In the genomic region with DNA sequence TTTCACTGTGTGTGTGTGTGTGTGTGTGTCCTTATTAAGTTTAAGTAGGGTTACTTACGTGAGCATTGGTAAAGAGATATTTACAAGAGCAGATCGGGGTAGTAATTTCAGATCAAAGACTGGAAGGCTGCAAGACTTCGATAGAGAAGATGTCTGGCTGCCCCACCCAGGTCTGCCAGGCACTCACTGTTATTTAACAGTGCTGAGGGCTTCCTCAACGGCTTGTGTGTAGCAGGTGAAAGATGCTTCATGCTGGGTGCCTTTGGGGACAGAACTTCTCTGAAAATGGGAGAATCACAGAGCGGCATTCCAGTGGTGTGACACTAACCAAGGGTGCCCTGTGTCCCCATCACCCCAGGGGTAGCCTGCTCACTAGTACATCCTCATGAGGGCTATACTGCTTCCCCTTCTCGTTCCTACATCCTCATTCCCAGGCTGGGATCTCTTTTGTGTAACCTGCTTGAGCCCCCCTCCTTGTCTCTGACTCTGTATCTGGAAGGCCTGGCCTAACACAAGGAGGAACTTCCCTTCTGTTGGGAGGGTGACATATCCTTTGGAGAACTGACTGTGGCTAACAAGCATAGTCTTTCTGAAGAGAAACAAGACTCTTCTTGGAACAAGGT, we compare ENCODE assay signal across 17 mouse cellular contexts. TPM values are rescaled to one million over a fixed set of nuclear protein-coding genes. Genes with fewer than 3 reads are reported as not detected.
DNase-seq lines count a peak whose midpoint lies in the region; ATAC-seq lines count a peak whose summit lies in the region.
"Had no signal": no experiment of that assay in that cellular context is flagged by ENCODE, and none has a peak within 500 bp of the region (broad histone marks: within the 10 kb centered on the region; RNA-seq: fewer than 3 reads in every experiment).

No protein-coding gene starts in this region.

- H3K9ac ChIP-seq in kidney, embryonic 15.5 days: no peak overlapping the region
- peak overlapping the region; percentile 66 for H3K9ac ChIP-seq in liver, embryonic 16.5 days (ENCODE audit: low read depth, low read length)
- H3K9ac ChIP-seq in stomach, embryonic 15.5 days: no peak overlapping the region
- no peak overlapping the region for H3K9ac ChIP-seq in hindbrain, embryonic 11.5 days (ENCODE audit: low read depth, low read length)
- H3K9ac ChIP-seq: limb, embryonic 15.5 days; midbrain, embryonic 13.5 days had no signal

- peaks cover 34% of the 10 kb centered on the region for H3K4me1 ChIP-seq in kidney, embryonic 15.5 days
- H3K4me1 ChIP-seq in erythroblast, embryonic 14.5 days (ENCODE audit: control insufficient read depth): peaks cover 97% of the 10 kb centered on the region
- H3K4me1 ChIP-seq in liver, embryonic 16.5 days (ENCODE audit: control insufficient read depth, low read depth, low read length): peaks cover 76% of the 10 kb centered on the region
- peaks cover 19% of the 10 kb centered on the region for H3K4me1 ChIP-seq in stomach, embryonic 15.5 days
- H3K4me1 ChIP-seq in hindbrain, embryonic 11.5 days (replicated peaks; ENCODE audit: control insufficient read depth, insufficient read depth, low read length): no peaks in the 10 kb centered on the region

- no peaks in the 10 kb centered on the region for H3K9me3 ChIP-seq in kidney, embryonic 15.5 days (replicated peaks)
- no peaks in the 10 kb centered on the region for H3K9me3 ChIP-seq in erythroblast, embryonic 14.5 days (ENCODE audit: control insufficient read depth, low read length)
- no peaks in the 10 kb centered on the region for H3K9me3 ChIP-seq in liver, embryonic 16.5 days (replicated peaks; ENCODE audit: control insufficient read depth, low read length)
- no peaks in the 10 kb centered on the region for H3K9me3 ChIP-seq in stomach, embryonic 15.5 days
- no peaks in the 10 kb centered on the region for H3K9me3 ChIP-seq in hindbrain, embryonic 11.5 days (ENCODE audit: control insufficient read depth, low read length)
- H3K9me3 ChIP-seq: limb, embryonic 15.5 days; midbrain, embryonic 13.5 days had no signal

- no peak for DNase-seq in kidney, postnatal 4 days
- DNase-seq in hindbrain, embryonic 11.5 days (ENCODE audit: low spot score): no peak
- no peak for DNase-seq in adrenal gland, adult (ENCODE audit: inconsistent age in 2 of 2, low spot score in 1 of 2)
- DNase-seq: adrenal gland, postnatal 14 days; cerebellum, postnatal 14 days; gastrocnemius, postnatal 25 days; lung, postnatal 36 days; right cerebral cortex, postnatal 14 days; thymus, postnatal 14 days had no signal

- no peak overlapping the region for H3K4me2 ChIP-seq in kidney, embryonic 15.5 days
- H3K4me2 ChIP-seq in liver, embryonic 16.5 days (ENCODE audit: low read depth, low read length): peak overlapping the region; percentile 53
- H3K4me2 ChIP-seq in stomach, embryonic 15.5 days: no peak overlapping the region
- H3K4me2 ChIP-seq in hindbrain, embryonic 11.5 days (replicated peaks; ENCODE audit: low read depth, low read length): no peak overlapping the region
- H3K4me2 ChIP-seq: heart, embryonic 11.5 days; limb, embryonic 15.5 days; midbrain, embryonic 13.5 days had no signal

- H3K27me3 ChIP-seq in kidney, embryonic 15.5 days: no peaks in the 10 kb centered on the region
- H3K27me3 ChIP-seq in erythroblast, embryonic 14.5 days (ENCODE audit: control insufficient read depth): no peaks in the 10 kb centered on the region
- no peaks in the 10 kb centered on the region for H3K27me3 ChIP-seq in liver, embryonic 16.5 days (ENCODE audit: control insufficient read depth, insufficient read depth, low read depth, low read length)
- no peaks in the 10 kb centered on the region for H3K27me3 ChIP-seq in stomach, embryonic 15.5 days (replicated peaks)
- no peaks in the 10 kb centered on the region for H3K27me3 ChIP-seq in hindbrain, embryonic 11.5 days (ENCODE audit: control insufficient read depth, insufficient read depth, low read length)
- H3K27me3 ChIP-seq: limb, embryonic 15.5 days; midbrain, embryonic 13.5 days had no signal

- 83% methylated on average over 6 of the region's 6 CpGs for WGBS in kidney, embryonic 15.5 days
- WGBS in liver, embryonic 16.5 days (ENCODE audit: insufficient replicate concordance): 27% methylated on average over 6 of the region's 6 CpGs
- 67% methylated on average over 6 of the region's 6 CpGs for WGBS in stomach, embryonic 15.5 days
- 82% methylated on average over 6 of the region's 6 CpGs for WGBS in hindbrain, embryonic 11.5 days

- H3K27ac ChIP-seq in kidney, embryonic 15.5 days: no peak overlapping the region
- H3K27ac ChIP-seq in liver, embryonic 16.5 days (ENCODE audit: low read length): peak overlapping the region; percentile 97
- no peak overlapping the region for H3K27ac ChIP-seq in stomach, embryonic 15.5 days
- H3K27ac ChIP-seq in hindbrain, embryonic 11.5 days (ENCODE audit: low read depth, low read length): no peak overlapping the region
- H3K27ac ChIP-seq: kidney, postnatal 0 days; limb, embryonic 15.5 days; midbrain, embryonic 13.5 days had no signal

- ATAC-seq in kidney, embryonic 15.5 days (replicated peaks; ENCODE audit: low FRiP score): 0 out of 2 replicates have a peak, but pooled peaks have one; percentile 20
- peak; percentile 78 for ATAC-seq in liver, embryonic 16.5 days (ENCODE audit: low read depth)
- ATAC-seq in stomach, embryonic 15.5 days (ENCODE audit: insufficient read depth, low FRiP score, low read depth): peak; percentile 61
- no peak for ATAC-seq in hindbrain, embryonic 11.5 days (ENCODE audit: low FRiP score)
- ATAC-seq: midbrain, embryonic 13.5 days had no signal

- no peak overlapping the region for H3K4me3 ChIP-seq in kidney, embryonic 15.5 days (replicated peaks)
- H3K4me3 ChIP-seq in erythroblast, embryonic 14.5 days (replicated peaks): peak overlapping the region; percentile 55
- H3K4me3 ChIP-seq in liver, embryonic 16.5 days (ENCODE audit: low read depth, low read length): peak overlapping the region; percentile 30
- no peak overlapping the region for H3K4me3 ChIP-seq in stomach, embryonic 15.5 days (replicated peaks)
- H3K4me3 ChIP-seq in hindbrain, embryonic 11.5 days (ENCODE audit: low read depth, low read length): no peak overlapping the region
- H3K4me3 ChIP-seq: limb, embryonic 15.5 days; midbrain, embryonic 13.5 days had no signal

- no peaks in the 10 kb centered on the region for H3K36me3 ChIP-seq in kidney, embryonic 15.5 days
- H3K36me3 ChIP-seq in erythroblast, embryonic 14.5 days (ENCODE audit: control insufficient read depth): peaks cover 34% of the 10 kb centered on the region
- H3K36me3 ChIP-seq in liver, embryonic 16.5 days (ENCODE audit: control insufficient read depth, insufficient read depth): no peaks in the 10 kb centered on the region
- H3K36me3 ChIP-seq in stomach, embryonic 15.5 days: no peaks in the 10 kb centered on the region
- no peaks in the 10 kb centered on the region for H3K36me3 ChIP-seq in hindbrain, embryonic 11.5 days (ENCODE audit: control insufficient read depth, insufficient read depth, low read length)
- H3K36me3 ChIP-seq: limb, embryonic 15.5 days; midbrain, embryonic 13.5 days had no signal

RNA-seq across cellular contexts. Expression of a gene that starts 52.7 kb away (rescaled TPM):
- 78.7 and 94.8 TPM in 2 replicates for polyA plus RNA-seq in kidney, embryonic 15.5 days (2015; fragmentation: Nextera tagmentation; extraction: Ambion mirVana)
- polyA plus RNA-seq in erythroblast, embryonic 14.5 days (2012): 5.1 and 5.2 TPM in 2 replicates
- polyA plus RNA-seq in liver, embryonic 16.5 days (2015; fragmentation: Nextera tagmentation; extraction: Ambion mirVana): 42.6 and 44.4 TPM in 2 replicates
- polyA plus RNA-seq in stomach, embryonic 15.5 days (2015; fragmentation: Nextera tagmentation; extraction: Ambion mirVana): 94.1 and 102 TPM in 2 replicates
- 22.1 and 24.0 TPM in 2 replicates for polyA plus RNA-seq in hindbrain, embryonic 11.5 days (2014; fragmentation: Nextera tagmentation; extraction: Ambion mirVana)

Comparison
In these comparisons a context has a peak if more than half of its experiments do, and no peak if none do; other contexts are left out.
1. H3K4me3 ChIP-seq: peak in erythroblast, embryonic 14.5 days (single experiment) and liver, embryonic 16.5 days (single experiment); none in kidney, embryonic 15.5 days (single experiment), stomach, embryonic 15.5 days (single experiment) and hindbrain, embryonic 11.5 days (single experiment).